Mouse (Mus musculus) embryonic fibroblast, embryonic 13.5 days (primary cell): ENCODE measurements around the gene Eif4ebp2. TPM values are rescaled to one million over a fixed set of nuclear protein-coding genes. Genes with fewer than 3 reads are reported as not detected.

Experiments used
- H3K27ac ChIP-seq: 2 replicates; pipeline ENCODE4 v1.5.1; 2012; ENCODE audit warnings: low read length, control low read depth, inconsistent platforms; ENCODE audit not compliant: insufficient read depth
- H3K4me1 ChIP-seq: 2 replicates; pipeline ENCODE4 v1.6.1; 2011; ENCODE audit warnings: low read length; ENCODE audit not compliant: control insufficient read depth, insufficient read depth
- H3K4me3 ChIP-seq: 2 replicates; pipeline ENCODE4 v1.5.1; 2011; ENCODE audit warnings: mild to moderate bottlenecking, control low read depth, low read length; ENCODE audit not compliant: insufficient read depth
- CTCF ChIP-seq: IDR thresholded peaks from 2 replicates; pipeline ENCODE4 v1.5.1; 2011; ENCODE audit warnings: mild to moderate bottlenecking, control low read depth, low read length, moderate library complexity, borderline replicate concordance; ENCODE audit not compliant: insufficient read depth
- POLR2A ChIP-seq: IDR thresholded peaks from 2 replicates; pipeline ENCODE4 v1.6.1; 2011; ENCODE audit warnings: low read depth, mild to moderate bottlenecking, control low read depth, low read length, moderate library complexity
- polyA plus RNA-seq: library from polyadenylated mRNA; stranded (reverse); fragments of >200 nt; gene quantifications from 2 replicates; pipeline ENCODE4 v1.2.4, GENCODE M21; 2011; ENCODE audit warnings: low read depth; ENCODE audit not compliant: missing spikeins, insufficient read length

The Eif4ebp2 gene
- polyA plus RNA-seq, 1 experiment: 68.9 TPM

DNA sequence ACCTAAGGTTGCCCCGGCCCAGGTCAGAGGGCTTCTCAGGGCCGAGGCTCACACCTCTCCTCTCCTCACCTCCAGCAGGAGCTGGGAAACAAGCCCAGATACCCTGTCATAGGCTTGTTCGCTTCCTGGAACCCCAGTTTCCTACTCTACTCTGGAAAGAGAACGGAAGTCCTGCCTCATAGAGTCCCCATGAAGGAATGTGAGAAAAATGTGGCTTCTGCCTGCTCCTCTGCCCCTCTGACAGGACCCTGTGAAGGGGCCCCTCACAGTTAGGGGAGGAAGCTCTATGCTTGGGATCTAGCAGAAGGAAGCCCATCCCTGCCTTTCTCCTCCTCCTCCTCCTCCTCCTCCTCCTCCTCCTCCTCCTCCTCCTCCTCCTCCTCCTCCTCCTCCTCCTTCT is 59.9 kb downstream of the Eif4ebp2 start:
- TF ChIP-seq POLR2A (no peak), CTCF (no peak)
- H3K4me1 ChIP-seq: no peaks in the 10 kb centered on the region
- H3K27ac ChIP-seq: no peak overlapping the region
- no peak overlapping the region for H3K4me3 ChIP-seq

DNA sequence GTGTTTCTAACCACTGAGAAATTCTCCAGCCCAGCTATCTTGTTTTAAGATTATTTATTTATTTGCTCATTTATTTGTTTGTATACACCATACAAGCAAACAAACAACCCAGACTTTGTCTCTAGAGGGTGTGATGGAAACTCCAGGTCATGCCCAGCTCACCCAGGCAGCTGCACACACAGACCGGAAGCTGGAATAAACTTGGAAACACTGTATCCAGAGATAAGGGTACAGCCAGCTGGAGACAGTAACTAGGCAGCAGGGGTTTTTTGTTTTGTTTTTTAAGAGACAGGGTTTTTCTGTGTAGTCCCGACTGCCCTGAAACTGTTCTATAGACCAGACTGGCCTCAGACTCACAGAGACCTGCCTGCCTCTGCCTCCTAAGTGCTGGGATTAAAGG is 62.3 kb downstream of the Eif4ebp2 start:
- Histone ChIP-seq H3K4me1 (no peaks in the 10 kb centered on the region), H3K4me3 (no peak overlapping the region), H3K27ac (no peak overlapping the region)
- no peak for TF ChIP-seq CTCF
- no peak for TF ChIP-seq POLR2A

- Histone ChIP-seq H3K27ac (no peak overlapping the region), H3K4me3 (no peak overlapping the region), H3K4me1 (no peaks in the 10 kb centered on the region)
- TF ChIP-seq POLR2A (no peak), CTCF (no peak)
Observed at GRCm38 (mm10) chr10:61389020-61389419, 63.4 kb downstream of the Eif4ebp2 start.

- TF ChIP-seq POLR2A (no peak), CTCF (no peak)
- no peaks in the 10 kb centered on the region for H3K4me1 ChIP-seq
- H3K27ac ChIP-seq: no peak overlapping the region
- H3K4me3 ChIP-seq: no peak overlapping the region
Observed at GRCm38 (mm10) chr10:61386284-61386683, 66.2 kb downstream of the Eif4ebp2 start.

- Histone ChIP-seq H3K4me3 (no peak overlapping the region), H3K4me1 (no peaks in the 10 kb centered on the region; the same call in 1 of the 2 replicates), H3K27ac (no peak overlapping the region)
- TF ChIP-seq CTCF (no peak), POLR2A (no peak)
Observed at GRCm38 (mm10) chr10:61385174-61385573, 67.3 kb downstream of the Eif4ebp2 start.

GRCm38 (mm10) chr10:61383715-61384047 is 68.8 kb downstream of the Eif4ebp2 start:
- H3K4me1 ChIP-seq: no peaks in the 10 kb centered on the region; the same call in 1 of the 2 replicates
- peak overlapping the region; percentile 67 for H3K4me3 ChIP-seq
- no peak overlapping the region for H3K27ac ChIP-seq
- TF ChIP-seq CTCF: no peak
- TF ChIP-seq POLR2A: no peak

- Histone ChIP-seq H3K4me3 (peak within 1 kb of the TSS; percentile 67), H3K27ac (no peak within 1 kb of the TSS), H3K4me1 (no peaks in the 10 kb centered on the region; the same call in 1 of the 2 replicates)
- no peak for TF ChIP-seq CTCF
- TF ChIP-seq POLR2A: peak; percentile 76
Observed at GRCm38 (mm10) chr10:61383021-61383714, 69.3 kb downstream of the Eif4ebp2 start, which contains the start of gene Pald1. TSS of gene Pald1 (minus strand) at chr10:61383530.

DNA sequence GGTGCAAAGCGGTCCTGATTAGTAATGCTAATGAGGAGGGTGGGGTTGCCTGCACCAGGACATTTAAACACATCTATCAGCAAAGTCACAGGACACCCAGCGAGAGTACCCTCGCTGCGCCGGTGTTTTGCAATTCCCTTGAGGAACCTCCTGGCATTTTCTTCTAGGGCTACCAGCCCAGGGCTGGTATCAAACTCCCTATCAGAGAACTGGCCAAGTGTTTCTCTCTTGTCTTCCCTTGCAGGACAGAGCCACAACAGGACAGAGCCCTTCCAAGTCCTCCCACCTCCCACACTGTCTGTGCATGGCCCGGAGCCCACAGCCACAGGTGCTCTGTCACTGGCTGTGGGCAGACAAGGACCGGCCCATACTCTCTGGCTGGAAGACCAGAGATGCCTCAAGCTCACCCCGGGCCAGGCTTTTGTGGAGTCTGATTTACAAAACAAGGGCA is 70.2 kb downstream of the Eif4ebp2 start:
- no peak for TF ChIP-seq POLR2A
- no peak for TF ChIP-seq CTCF
- Histone ChIP-seq H3K4me1 (no peaks in the 10 kb centered on the region; the same call in 1 of the 2 replicates), H3K4me3 (peak overlapping the region; percentile 67), H3K27ac (no peak overlapping the region)

DNA sequence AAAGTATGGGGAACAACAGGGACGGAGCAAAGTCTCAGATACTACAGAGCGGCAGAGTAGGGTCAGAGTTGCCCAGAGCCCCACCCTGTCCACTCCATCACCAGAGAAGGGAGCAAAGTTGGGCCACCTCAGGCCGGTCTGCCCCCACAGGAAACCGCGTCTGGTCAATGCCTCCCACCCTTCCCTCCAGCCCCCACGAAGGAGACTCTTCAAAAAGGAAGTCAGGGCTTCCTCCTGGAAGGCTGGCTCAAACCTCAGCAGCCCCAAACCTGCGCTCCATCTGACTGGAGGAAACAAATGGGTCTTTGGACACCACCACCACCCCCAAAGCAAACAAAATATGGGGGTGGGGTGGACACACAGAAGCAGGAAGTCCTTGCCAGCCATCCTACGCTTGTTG is 70.6 kb downstream of the Eif4ebp2 start:
- Histone ChIP-seq H3K4me1 (no peaks in the 10 kb centered on the region; the same call in 1 of the 2 replicates), H3K4me3 (no peak overlapping the region), H3K27ac (no peak overlapping the region)
- TF ChIP-seq CTCF: no peak
- no peak for TF ChIP-seq POLR2A

DNA sequence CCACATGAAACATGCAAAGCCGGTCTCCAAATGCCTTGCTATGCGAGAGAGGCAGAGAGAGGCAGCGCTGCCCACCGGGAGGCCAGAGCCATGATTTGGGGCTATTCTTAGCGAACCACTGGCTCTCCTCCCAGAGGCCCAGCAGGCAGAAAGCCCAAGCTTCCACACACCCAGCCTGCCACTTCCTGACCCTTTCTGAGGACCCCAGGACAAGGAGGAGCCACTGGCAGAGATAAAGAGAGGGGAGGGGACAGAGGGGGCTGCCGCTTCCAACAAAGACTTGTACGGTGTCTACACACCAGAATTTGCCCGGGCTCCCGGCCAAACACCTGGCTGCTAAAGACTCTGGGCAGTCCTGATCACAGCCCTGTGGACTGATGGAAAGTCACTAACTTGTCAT is 72.3 kb downstream of the Eif4ebp2 start:
- TF ChIP-seq CTCF: no peak
- Histone ChIP-seq H3K4me3 (no peak overlapping the region), H3K27ac (no peak overlapping the region), H3K4me1 (no peaks in the 10 kb centered on the region; the same call in 1 of the 2 replicates)
